Mouse (Mus musculus): ENCODE data around the gene Sparcl1.

- TF ChIP-seq GATA1 (IDR thresholded peaks at IDR 0.05; ENCODE audit: borderline replicate concordance, low read length): no peak
- no peak for TF ChIP-seq FLI1 (IDR thresholded peaks at IDR 0.05; ENCODE audit: low read length)
Measured at GRCm38 (mm10) chr5:104046256-104047199, 67.0 kb downstream of the Sparcl1 start, which contains the start of gene Nudt9.
